Mouse (Mus musculus) heart, adult 2 months (tissue): ENCODE data around the gene Arsg.

ENCODE experiments used
- CTCF ChIP-seq: fragments of 200-600 bp; IDR thresholded peaks from 2 replicates; pipeline ENCODE4 v1.8.1; 2022; ENCODE audit warnings: antibody characterized with exemption, mild to moderate bottlenecking, moderate library complexity
- POLR2A ChIP-seq: fragments of 200-500 bp; IDR thresholded peaks from 2 replicates; pipeline ENCODE4 v1.6.1; 2011; ENCODE audit warnings: mild to moderate bottlenecking, low read depth, low read length, control low read depth; ENCODE audit not compliant: insufficient read depth

DNA sequence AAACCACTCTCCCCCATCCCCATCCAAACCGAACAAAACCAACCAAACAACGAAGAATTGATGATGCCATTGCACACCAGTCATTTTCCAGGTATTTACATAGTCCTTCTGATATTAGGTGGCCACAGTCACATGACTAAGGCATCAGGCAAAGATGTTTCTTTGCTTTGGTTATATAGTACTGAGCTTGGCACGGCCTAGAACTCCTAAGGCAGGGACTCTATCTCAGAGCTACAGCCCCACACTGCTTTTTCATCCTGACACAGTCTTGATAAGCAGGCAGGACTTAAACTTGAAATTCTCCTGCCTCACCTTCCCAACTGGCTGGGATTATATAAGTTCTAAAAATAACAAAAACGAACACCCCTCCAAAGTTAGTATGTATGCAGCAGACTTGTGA, 8.1 kb upstream of the Arsg start:
- no peak for TF ChIP-seq CTCF
- TF ChIP-seq POLR2A, result no peak
